27 mouse cellular contexts compared by ENCODE assay signal in genomic region chr1:43399602-43400216, GRCm38 (mm10). TPM values are rescaled to one million over a fixed set of nuclear protein-coding genes. Genes with fewer than 3 reads are reported as not detected.
DNase-seq lines count a peak whose midpoint lies in the region; ATAC-seq and TF ChIP-seq lines count a peak whose summit lies in the region.
"Had no signal": no experiment of that assay in that cellular context is flagged by ENCODE, and none has a peak within 500 bp of the region (broad histone marks: within the 10 kb centered on the region; RNA-seq: fewer than 3 reads in every experiment).

No protein-coding gene starts in this region.

- peak; percentile 79 for TF ChIP-seq EP300 in liver, postnatal 0 days (IDR thresholded peaks at IDR 0.05; ENCODE audit: low read depth)

- no peak overlapping the region for H3K9ac ChIP-seq in intestine, embryonic 16.5 days (ENCODE audit: low read depth, low read length)
- H3K9ac ChIP-seq in intestine, embryonic 15.5 days: no peak overlapping the region
- no peak overlapping the region for H3K9ac ChIP-seq in liver, embryonic 12.5 days
- no peak overlapping the region for H3K9ac ChIP-seq in liver, postnatal 0 days (replicated peaks)
- H3K9ac ChIP-seq: embryonic facial prominence, embryonic 13.5 days; forebrain, postnatal 0 days; hindbrain, embryonic 12.5 days; lung, embryonic 14.5 days had no signal

- H3K4me3 ChIP-seq in intestine, embryonic 16.5 days (ENCODE audit: low read length): no peak overlapping the region
- no peak overlapping the region for H3K4me3 ChIP-seq in intestine, embryonic 15.5 days (replicated peaks)
- H3K4me3 ChIP-seq in liver, embryonic 12.5 days: no peak overlapping the region
- no peak overlapping the region for H3K4me3 ChIP-seq in liver, postnatal 0 days (ENCODE audit: low read depth, low read length)
- H3K4me3 ChIP-seq: embryonic facial prominence, embryonic 13.5 days; hindbrain, embryonic 12.5 days; layer of hippocampus, adult 2 months had no signal

- WGBS in intestine, embryonic 16.5 days: 59% methylated on average over 8 of the region's 8 CpGs
- 53% methylated on average over 8 of the region's 8 CpGs for WGBS in intestine, embryonic 15.5 days
- 13% methylated on average over 8 of the region's 8 CpGs for WGBS in liver, embryonic 12.5 days (ENCODE audit: insufficient replicate concordance)
- 35% methylated on average over 8 of the region's 8 CpGs for WGBS in liver, postnatal 0 days (ENCODE audit: insufficient replicate concordance)

- H3K4me2 ChIP-seq in intestine, embryonic 16.5 days (ENCODE audit: low read depth, low read length): no peak overlapping the region
- H3K4me2 ChIP-seq in intestine, embryonic 15.5 days (replicated peaks): no peak overlapping the region
- 0 out of 2 replicates have a peak overlapping the region, but pooled peaks have one; percentile 2 for H3K4me2 ChIP-seq in liver, embryonic 12.5 days
- no peak overlapping the region for H3K4me2 ChIP-seq in liver, postnatal 0 days (ENCODE audit: low read depth, low read length)
- H3K4me2 ChIP-seq: embryonic facial prominence, embryonic 13.5 days; hindbrain, embryonic 12.5 days; lung, embryonic 14.5 days; midbrain, embryonic 11.5 days had no signal

- peaks cover under 1% of the 10 kb centered on the region; the same call in 1 of the 2 replicates for H3K4me1 ChIP-seq in intestine, embryonic 16.5 days (ENCODE audit: control insufficient read depth, insufficient read depth, low read length)
- no peaks in the 10 kb centered on the region for H3K4me1 ChIP-seq in intestine, embryonic 15.5 days (replicated peaks)
- H3K4me1 ChIP-seq in liver, embryonic 12.5 days: peaks cover 32% of the 10 kb centered on the region
- H3K4me1 ChIP-seq in liver, postnatal 0 days (ENCODE audit: insufficient read depth): peaks cover 9% of the 10 kb centered on the region; the same call in 1 of the 2 replicates

- no peaks in the 10 kb centered on the region for H3K36me3 ChIP-seq in intestine, embryonic 16.5 days (ENCODE audit: control insufficient read depth, insufficient read depth, low read length)
- no peaks in the 10 kb centered on the region for H3K36me3 ChIP-seq in intestine, embryonic 15.5 days
- no peaks in the 10 kb centered on the region for H3K36me3 ChIP-seq in liver, embryonic 12.5 days
- no peaks in the 10 kb centered on the region for H3K36me3 ChIP-seq in liver, postnatal 0 days (replicated peaks; ENCODE audit: insufficient read depth, low read length)
- H3K36me3 ChIP-seq: embryonic facial prominence, embryonic 13.5 days; hindbrain, embryonic 12.5 days had no signal

- no peaks in the 10 kb centered on the region for H3K9me3 ChIP-seq in intestine, embryonic 16.5 days (ENCODE audit: control insufficient read depth, low read length)
- H3K9me3 ChIP-seq in intestine, embryonic 15.5 days: no peaks in the 10 kb centered on the region
- no peaks in the 10 kb centered on the region for H3K9me3 ChIP-seq in liver, embryonic 12.5 days (replicated peaks)
- H3K9me3 ChIP-seq in liver, postnatal 0 days (ENCODE audit: low read length): no peaks in the 10 kb centered on the region
- H3K9me3 ChIP-seq: embryonic facial prominence, embryonic 13.5 days; hindbrain, embryonic 12.5 days had no signal

- TF ChIP-seq CTCF in liver, postnatal 0 days (IDR thresholded peaks at IDR 0.05; ENCODE audit: low read depth): no peak

- no peak overlapping the region for H3K27ac ChIP-seq in intestine, embryonic 16.5 days (ENCODE audit: low read length)
- no peak overlapping the region for H3K27ac ChIP-seq in intestine, embryonic 15.5 days
- peak overlapping the region; percentile 49; the same call in 1 of the 2 replicates for H3K27ac ChIP-seq in liver, embryonic 12.5 days
- no peak overlapping the region for H3K27ac ChIP-seq in liver, postnatal 0 days (ENCODE audit: low read depth)
- H3K27ac ChIP-seq: embryonic facial prominence, embryonic 13.5 days; hindbrain, embryonic 12.5 days; hindbrain, postnatal 0 days; layer of hippocampus, adult 2 months; stomach, postnatal 0 days had no signal

- no peak for DNase-seq in liver, postnatal 0 days
- DNase-seq in kidney, adult 18-20 months: no peak
- no peak for DNase-seq in adrenal gland, postnatal 4 days (ENCODE audit: low spot score in 2 of 2)
- DNase-seq in embryo, embryonic 10 days (ENCODE audit: low spot score): no peak
- DNase-seq: adrenal gland, postnatal 25 days; cerebellum, adult 18-20 months; cerebellum, postnatal 10 days; forebrain, postnatal 0 days; heart, postnatal 14 days; kidney, adult 11 months; kidney, postnatal 36 days; left cerebral cortex, postnatal 4 days; lung, embryonic 14.5 days; lung, postnatal 14 days; right cerebral cortex, adult 18-20 months; thymus, adult 18-20 months; thymus, postnatal 25 days had no signal

- no peaks in the 10 kb centered on the region for H3K27me3 ChIP-seq in intestine, embryonic 16.5 days (replicated peaks; ENCODE audit: control insufficient read depth, insufficient read depth, low read length)
- no peaks in the 10 kb centered on the region for H3K27me3 ChIP-seq in intestine, embryonic 15.5 days (replicated peaks)
- no peaks in the 10 kb centered on the region for H3K27me3 ChIP-seq in liver, embryonic 12.5 days (replicated peaks)
- no peaks in the 10 kb centered on the region for H3K27me3 ChIP-seq in liver, postnatal 0 days (ENCODE audit: insufficient read depth, low read length)
- H3K27me3 ChIP-seq: embryonic facial prominence, embryonic 13.5 days; hindbrain, embryonic 12.5 days had no signal

- peak; percentile 58; the same call in 1 of the 2 replicates for ATAC-seq in intestine, embryonic 16.5 days
- ATAC-seq in intestine, embryonic 15.5 days: no peak; the same call in 1 of the 2 replicates
- ATAC-seq in liver, embryonic 12.5 days: peak; percentile 88
- ATAC-seq in liver, postnatal 0 days: peak; percentile 46
- ATAC-seq: forebrain, postnatal 0 days; hindbrain, postnatal 0 days; midbrain, embryonic 16.5 days had no signal

RNA-seq across cellular contexts. Expression of gene Nck2, which starts 44.7 kb away (rescaled TPM):
- polyA plus RNA-seq in intestine, embryonic 16.5 days (2015; fragmentation: Nextera tagmentation; extraction: Ambion mirVana): 21.5 and 25.2 TPM in 2 replicates
- polyA plus RNA-seq in intestine, embryonic 15.5 days (2015; fragmentation: Nextera tagmentation; extraction: Ambion mirVana): 29.7 and 31.6 TPM in 2 replicates
- 20.3 and 20.4 TPM in 2 replicates for polyA plus RNA-seq in liver, embryonic 12.5 days (2016; fragmentation: Nextera tagmentation; extraction: Ambion mirVana)
- 5.4 and 6.0 TPM in 2 replicates for polyA plus RNA-seq in liver, postnatal 0 days (2015; fragmentation: Nextera tagmentation; extraction: Ambion mirVana)
- 10 to 100 TPM; 38.6 to 46.3 TPM for total RNA-seq in adrenal gland, postnatal 4 days (2021)
